Mouse (Mus musculus) heart, adult 9 months (tissue): ENCODE measurements around the gene Atp6v1a.

Experiments used
- DNase-seq, 2 experiments: peaks; one replicate each; pipeline ENCODE4 v3.0.0; 2022; ENCODE audit warnings: low spot score in 2 of 2

The Atp6v1a gene

DNA sequence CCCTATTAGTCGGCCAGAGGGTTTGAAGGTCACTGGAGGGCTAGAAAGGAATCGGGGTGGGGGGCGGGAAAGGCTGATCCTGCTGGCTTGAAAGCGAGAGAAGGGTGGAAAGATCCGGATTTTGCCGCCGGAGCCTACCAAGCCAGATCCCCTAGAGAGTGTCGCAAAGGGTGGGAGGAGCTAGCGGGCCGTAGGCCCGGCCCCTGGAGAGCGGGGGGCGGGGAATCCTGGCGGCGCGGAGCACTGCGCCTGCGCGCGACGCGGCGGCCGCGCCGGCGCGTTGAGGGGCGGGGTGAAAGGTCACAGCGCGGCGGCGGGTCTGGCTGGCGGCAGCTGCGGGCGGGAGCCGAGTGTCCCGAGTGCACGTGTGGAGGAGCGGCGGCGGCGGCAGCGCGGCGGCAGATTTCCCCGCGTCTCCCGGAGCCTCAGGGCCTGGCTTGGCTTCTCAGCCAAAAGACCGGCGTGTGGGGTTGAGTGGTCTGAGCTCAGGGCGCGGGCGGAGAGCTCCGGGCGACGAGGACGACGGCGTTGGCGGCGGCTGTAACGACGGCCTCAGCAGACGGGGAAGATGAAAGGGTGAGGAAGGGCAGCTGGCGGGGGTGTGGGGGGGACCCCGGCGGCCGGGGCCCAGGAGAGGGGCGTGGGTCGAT lies at the start of gene Atp6v1a, which contains the start of gene Naa50:
Gene Atp6v1a (minus strand): TSS at position 170 of the 650 bp plus-strand sequence.
Gene Naa50 (plus strand): TSS at position 295 of the 650 bp plus-strand sequence.
- peak; percentile 87 to 89 for DNase-seq

DNA sequence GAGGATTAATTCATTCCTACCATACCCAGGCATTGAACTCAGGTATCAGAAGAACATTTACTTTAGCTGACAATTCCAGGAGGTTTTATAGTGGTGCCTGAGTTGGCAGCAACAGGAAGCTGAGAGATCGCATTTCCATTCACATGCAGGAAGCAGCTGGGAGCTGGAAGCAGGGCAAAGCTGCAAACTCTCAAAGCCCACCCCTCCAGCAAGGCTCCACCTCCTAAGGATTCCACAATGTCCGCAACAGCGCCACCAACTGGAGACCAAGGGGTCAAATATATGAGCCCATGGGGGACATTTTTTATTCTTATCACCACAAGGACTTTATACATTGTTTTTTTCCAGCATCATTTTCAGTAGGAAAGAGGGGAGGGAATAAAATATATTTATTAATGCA lies 49.3 kb upstream of the Atp6v1a start:
- DNase-seq: no peak

DNA sequence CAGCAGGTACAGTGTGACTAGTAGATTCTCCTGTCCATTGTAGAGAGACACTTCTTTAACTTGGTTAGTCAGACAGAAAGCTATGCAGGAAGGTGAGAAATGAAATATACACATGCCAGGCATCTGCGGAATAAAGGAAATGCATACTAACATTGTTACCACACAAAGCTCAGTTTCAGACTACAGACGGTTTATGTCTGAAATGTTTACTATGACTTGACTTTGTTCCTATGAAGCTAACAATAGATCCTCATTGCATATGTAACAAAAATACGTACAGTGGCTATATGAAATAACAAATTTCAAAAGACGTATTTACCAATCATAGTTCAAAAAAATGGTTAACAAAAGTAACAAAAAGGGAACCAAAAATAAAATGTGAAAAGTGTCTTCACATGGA lies 47.7 kb upstream of the Atp6v1a start:
- DNase-seq: no peak

DNA sequence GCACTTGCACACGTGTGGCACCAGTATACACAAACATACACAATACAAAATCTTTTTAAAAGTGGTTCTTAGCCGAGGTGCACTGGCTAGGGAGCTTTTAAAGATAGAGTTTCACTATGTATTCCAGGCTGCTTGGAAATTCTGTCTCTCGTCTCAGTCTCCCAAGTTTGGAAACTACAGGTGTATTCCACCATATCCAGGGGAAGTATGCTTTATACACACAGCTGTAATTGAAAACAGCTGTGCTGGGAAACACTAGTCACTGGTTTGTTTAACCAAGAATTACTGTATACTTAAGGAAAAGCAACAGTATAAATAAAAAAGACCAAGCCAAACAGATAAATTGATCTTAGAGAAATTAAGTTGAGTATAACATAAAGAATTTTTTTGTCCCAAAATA lies 45.3 kb upstream of the Atp6v1a start:
- no peak for DNase-seq

DNA sequence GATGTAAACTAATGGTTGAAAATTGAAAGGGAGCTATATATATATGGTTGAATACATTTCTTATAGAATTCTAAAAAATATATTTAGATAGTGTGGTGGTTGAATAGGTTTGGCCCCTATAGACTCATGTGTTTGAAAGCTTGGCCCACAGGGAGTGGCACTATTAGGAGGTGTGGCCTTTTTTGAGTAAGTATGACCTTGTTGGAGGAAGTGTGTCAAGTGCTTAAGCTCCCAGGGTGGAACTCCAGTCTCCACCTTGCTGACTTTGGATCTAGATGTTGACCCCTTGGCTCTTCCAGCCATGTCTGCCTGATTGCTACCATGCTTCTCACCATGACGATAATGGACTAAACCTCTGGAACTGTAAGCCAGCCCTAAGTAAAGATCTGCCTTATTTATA lies 43.1 kb upstream of the Atp6v1a start:
- no peak for DNase-seq

DNA sequence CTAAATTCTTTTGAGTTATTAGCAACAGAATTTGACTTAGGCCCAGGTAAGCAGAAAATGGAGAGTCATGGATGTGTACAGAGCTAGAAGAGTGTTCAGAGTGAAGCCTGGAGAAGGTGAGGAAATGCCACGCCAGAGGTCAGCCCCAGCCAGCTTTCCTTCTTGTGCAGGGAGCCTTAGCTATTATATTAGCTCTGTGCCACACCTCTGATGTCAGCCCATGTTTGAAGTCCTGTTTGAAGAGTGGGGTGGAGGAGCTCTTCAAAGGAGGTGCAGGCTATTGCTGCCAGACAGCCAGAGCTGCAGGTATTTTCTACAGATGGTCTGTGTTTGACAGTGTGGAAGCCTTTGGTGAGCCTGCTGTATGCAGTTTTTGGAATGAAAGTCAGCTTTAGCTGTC lies 39.0 kb upstream of the Atp6v1a start:
- DNase-seq: no peak

DNA sequence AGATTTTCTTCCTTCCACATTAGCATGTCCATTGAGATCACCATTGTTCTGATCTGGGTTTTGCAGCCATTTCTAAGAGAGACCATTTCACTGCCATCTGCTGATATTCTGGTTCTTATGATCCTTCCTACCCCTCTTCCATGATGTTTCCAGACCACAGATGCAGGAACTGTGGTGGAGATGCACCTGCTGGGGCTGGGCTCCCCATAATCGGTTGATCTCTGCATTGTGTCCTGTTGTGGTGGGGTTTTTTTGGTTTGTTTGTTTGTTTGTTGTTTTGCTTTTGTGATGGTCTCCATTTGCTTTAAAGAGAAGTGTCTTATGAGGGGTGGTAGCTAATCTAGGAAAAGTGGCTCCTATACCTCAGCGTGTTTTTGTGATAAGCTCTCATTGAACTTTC lies 37.0 kb upstream of the Atp6v1a start:
- no peak for DNase-seq

DNA sequence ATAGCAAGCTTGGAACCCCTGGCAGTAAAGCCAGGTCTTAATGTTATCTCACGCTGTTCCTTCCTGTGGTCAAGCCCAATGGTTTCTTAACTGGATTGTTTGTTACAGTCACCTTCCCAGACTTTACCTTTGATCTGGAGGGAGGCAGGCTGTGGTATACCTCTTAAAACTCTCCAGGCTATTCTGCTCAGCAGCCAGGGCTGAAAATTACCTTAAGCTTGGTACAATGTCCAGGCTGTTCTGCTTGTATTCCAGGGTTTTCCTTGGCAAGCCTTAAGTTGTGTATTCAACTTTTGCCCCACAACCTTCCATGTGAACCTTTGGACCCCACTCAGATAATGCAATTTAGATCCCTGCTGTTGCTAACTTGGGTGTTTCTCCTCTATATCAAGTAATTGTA lies 35.5 kb upstream of the Atp6v1a start:
- no peak for DNase-seq

DNA sequence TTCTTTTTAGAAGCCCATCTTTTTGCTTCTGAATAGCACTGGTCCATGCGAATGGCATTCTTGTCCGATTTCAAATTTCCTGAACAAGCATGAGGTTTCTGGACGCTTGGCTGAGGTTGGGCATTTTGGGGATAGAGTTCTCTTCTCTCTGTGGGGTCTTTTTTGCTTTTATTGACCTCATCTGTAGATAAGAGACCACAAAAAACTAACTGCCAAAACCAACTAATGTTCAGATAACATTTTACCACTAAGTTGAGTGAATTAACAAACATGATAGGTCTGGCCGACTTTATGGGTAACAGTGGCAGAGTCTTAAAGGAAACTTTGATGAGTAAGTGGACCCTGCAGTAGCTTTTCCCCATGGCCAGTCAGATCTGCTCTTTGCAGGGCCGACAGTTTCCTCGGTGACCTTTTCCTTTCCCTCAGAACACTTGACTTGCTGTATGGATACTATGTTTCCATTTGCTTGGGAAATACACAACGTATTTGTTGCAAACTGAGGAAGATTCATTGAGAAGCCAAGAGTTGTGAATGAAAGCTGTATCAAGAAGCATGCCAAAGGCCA lies 34.5 kb upstream of the Atp6v1a start:
- no peak for DNase-seq

DNA sequence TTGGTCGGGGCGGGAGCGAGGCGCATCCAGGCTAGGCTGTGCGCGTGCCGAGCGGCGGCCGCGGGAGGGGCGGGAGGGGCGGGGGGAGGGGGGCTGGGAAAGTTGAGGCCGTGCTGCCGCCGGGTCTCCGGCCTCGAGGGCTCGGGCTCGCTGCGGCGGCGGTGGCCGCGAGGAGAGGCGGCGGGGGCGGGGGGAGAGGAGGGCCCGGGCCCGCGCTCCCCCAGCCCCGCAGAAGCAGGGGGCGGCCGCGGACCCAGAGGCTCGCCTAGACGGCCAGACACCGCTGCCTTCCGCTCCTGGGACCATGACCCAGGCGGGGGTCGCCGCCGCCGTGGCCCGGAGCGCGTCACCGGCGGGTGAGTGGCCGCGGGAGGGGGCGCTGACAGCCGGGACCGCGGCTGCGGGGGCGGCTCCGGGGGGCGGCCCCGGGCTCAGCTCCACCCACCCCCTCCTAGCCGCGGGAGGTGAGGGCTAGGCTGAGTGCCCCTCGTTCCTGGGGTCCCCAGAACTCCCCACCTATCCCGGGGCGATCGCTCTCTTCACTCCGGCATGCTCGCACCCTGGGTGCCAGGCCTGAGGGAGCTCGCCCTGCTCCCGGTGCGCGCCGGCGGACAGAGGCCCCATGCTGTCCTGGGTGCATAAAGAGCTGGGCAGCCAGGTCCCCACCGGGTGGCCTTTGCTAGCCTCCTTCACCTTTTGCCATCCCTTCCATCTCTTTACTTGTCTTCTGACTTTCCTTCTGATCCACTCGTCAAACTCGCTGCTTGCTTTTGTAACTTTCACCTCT lies 33.8 kb upstream of the Atp6v1a start, which contains the start of gene Usf3:
Gene Usf3 (plus strand): TSS at position 92 of the 787 bp plus-strand sequence.
- peak; percentile 65 to 70 for DNase-seq

DNA sequence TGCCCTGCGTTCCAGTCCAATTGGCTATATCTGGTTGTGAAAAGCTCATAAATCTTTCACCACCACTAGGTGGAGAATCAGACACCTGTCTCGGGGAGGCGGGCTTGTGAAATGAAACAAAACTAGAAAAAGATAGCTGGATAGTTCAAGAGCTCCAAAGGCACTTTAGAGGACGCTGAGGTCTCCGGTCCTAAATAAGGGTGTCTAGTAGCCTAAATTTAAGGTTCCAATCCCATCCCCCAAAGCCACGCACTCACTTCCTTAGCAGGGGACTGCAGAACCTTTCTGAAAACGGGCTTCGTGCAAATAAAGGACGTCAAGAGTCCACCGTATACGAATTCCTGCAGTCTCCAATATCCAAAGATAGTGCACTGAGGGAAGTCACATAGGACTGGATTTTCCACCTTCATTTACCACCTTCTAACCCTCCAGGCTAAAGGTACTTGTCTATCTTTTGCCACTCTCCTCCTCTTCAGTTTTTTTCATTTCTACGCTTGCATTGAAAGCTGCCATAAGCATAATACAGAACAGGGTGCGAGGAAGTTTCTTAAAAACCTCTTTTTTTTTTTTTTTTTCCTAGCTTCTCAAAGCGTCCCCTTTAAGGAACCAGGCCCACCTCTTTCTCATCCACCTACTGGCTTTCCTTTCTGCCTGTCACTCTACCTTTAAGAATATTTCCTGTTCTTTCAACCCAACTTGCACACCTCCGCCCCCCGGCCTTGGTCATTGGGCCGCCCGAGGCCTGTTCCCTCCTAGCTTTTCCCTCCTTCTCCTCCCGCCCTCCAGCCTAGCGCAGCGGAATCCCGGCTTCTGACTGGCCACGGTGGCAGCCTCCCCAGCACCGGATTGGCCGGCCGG lies 33.0 kb upstream of the Atp6v1a start:
- peak; percentile 98 to 99 for DNase-seq

DNA sequence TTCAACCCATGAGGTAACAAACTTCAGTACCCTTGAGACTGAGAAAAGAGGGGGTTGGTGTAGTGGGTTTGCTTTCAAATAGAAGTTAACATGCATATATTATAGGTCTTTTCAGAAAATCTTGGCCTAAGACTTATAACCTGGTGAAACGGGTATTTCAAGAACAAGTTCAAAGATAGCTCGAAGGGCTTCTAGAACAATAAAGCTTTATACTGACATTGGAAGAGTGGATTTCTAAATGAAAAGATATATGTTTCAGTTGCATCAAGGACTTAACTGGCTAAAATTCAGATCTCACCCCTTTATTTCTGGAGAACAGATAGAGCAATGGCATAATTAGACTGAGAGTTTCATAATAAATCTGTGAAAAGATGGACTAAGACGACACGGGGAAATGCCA lies 29.5 kb upstream of the Atp6v1a start:
- no peak for DNase-seq

DNA sequence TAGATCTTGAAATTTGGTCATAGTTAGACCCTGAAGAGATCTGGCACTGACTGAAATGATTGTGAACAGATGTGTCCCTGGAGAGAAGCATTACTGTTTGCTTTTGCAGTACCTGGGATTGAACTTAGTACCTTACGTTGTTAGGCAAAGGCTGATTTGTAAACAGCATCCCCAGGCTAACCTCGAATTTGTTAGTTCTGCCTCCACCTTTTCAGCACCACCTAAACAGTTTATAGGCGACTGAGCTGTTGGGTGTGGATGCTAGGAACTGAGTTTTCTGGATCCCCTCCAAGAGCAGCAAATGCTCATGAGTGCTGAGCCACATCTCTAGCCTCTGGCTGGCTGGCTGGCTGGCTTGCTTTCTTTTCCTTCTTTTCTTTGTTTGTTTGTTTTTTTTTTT lies 25.7 kb upstream of the Atp6v1a start:
- DNase-seq: no peak

DNA sequence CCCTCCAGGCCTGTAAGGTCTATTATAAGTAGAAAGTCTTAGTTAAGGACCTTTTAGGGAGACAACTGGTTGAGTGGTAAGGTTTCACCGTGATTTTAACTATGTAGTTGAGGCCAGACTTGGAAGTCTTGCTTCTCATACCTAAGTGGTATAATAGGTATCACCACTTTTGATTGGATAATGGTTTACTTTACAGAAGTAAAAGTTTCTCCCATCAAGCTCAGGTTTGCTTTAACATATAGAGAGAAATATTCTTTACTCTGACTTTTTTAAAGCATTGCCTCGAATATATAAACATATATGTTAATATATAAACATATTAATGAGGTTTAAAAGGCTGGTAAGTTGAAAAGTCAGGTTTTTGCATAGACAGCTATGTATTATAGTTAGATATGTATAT lies 24.3 kb upstream of the Atp6v1a start:
- DNase-seq: no peak

DNA sequence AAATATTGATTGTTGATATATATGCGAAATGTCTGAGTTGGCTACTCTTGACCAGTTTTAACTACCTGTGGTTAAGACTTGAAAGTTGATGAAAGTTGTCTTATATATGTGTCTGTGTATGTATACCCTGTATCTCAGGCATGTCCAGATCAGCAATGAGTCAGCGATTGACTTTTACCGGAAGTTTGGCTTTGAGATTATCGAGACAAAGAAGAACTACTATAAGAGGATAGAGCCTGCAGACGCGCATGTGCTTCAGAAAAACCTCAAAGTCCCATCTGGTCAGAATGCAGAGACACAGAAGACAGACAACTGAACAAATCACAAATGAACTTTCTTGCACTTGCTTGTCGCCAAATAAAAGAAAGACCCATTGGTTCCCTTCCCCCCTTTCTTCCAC lies 19.8 kb upstream of the Atp6v1a start:
- no peak for DNase-seq

DNA sequence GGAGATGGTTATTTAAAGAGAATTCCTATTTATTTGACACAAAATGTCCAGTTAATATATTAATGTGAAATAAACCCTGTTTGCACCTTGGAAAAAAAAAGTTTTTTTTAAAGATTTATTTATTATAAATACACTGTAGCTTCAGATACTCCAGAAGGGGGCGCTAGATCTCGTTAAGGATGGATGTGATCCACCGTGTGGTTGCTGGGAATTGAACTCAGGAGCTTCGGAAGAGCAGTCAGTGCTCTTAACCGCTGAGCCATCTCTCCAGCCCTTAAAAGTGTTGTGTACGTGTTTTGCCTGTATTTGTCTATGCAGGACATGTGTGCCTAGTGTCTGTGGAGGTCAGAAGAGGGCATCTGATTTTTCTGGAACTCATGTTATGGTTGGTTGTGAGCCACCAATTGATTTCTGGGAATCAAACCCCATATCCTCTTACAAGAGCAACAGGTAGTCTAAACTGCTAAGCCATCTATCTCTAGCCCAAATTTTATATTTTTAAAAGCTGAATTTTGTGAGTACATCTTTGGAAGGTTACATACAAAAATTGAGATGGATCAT lies 15.1 kb upstream of the Atp6v1a start:
- DNase-seq: no peak

DNA sequence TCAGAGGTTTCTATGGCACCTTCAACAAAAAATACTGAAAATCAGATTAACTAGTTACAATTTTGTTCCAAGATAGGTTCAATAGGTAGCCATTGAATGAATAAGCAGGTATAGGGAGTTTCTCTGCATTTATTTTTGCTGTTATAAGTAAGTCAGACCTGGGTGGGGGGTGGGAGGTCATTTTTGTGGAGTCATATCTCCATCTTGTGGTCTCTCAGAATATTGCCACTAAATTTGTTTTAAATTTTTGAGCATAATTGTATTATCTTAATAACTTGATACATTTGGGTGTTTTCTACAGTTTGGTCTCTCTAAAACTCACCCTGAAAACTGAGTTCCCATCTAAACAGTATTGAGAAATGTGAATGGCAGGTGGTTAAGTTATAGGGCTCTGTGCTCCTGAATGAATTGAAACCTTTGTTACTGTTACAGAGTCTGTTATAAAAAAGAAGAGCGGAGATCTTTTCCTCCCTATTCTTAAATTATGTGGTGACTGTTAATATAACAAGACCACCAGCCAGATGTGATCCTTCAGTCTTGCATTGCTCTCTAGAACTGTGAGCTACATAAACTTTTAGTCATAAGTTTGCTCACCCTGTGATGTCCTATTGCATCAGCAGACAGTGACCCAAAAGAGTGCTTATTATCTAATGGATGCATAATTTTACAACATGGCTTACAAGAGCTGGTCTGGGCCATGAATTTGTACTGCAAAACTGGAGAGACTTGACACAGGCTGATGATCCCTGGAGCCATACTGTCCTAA lies 9.7 kb upstream of the Atp6v1a start:
- no peak for DNase-seq

DNA sequence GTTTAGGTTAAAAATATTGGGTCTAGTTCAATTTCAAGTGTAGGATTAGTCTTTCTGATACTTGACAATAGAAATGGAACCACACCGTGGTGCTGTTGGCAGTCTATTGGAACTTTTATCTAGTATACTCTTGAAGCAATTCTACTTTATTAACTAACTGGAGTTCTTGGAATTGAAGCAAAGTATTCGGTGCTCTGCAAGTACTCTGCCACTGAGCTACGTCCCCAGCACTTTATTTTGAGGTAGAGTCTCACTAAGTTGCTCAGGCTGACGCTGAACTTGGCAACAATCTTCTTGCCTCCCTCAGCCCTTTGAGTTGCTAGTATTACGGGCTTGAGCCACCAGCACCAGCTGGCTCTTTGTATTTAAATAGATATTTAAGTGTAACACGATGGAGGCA lies 2.0 kb upstream of the Atp6v1a start:
- DNase-seq: peak in 1 of 2 experiments; percentile 30

DNA sequence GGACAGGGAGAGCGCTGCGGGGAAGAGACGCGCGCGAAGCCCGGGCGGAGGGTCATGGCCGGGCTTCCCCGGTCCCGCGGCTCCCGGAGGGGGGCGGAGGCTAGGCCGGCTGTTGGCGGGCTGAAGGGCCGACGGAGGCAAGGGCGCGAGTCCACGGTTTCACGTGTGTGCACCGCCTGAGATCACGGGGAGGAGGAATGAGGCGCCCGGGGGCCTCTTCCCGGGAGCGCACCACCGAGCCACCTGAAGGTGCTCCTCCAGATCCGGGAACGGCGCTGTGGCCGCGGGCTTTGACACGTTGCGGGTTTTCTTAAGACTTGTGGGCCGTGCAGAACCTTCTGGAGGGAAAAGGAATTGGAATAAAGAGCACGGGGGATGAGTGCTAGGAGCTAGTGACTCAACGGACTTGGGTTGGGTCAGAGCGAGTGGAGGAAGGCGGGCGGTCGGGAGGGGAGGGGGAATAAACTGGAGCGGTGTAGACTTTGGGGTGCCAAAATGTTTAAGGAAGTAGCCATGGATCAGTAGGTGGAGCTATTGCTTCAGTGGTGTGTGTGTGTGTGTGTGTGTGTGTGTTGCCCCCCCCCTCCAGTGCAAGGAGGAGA lies 782 bp upstream of the Atp6v1a start:
- DNase-seq: peak; percentile 85 to 86

DNA sequence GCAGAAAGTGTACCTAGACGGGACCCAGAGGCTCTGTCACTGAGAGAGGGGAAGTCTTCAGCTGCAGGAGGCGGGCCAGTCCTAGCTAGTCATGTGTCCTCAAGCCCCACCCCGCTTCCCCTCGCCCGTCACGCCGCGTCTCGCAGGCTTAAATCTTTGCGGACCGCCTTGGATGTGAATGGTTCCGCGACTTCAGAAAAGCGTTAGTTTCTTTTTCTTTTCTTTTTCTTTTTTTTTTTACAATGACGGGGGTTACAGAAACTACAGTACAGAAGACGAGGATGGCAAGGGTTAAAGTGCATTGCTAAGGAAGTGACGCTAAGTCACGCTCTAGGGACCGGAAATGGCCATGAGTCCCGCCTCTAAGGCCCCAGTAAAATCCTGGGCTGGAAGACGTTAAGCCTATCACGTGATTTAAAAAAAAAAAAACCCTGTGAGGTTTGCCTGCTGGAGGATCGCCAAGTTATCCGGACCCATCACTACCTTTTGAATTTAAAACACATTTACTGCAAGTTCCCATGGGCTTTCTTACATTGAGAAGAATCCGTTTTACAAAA lies 448 bp downstream of the Atp6v1a start:
- DNase-seq: peak; percentile 90 to 93
